Mouse (Mus musculus) c-Kit-negative CD71-positive TER-119-positive erythroid progenitor cells, embryonic 14.5 days (primary cell): ENCODE results near the gene Gm12394.
"Not testable (repeated sequence)": the region's sequence is repeated elsewhere in the genome, so short reads cannot be mapped to it uniquely, and the experiment has no call there.

ENCODE experiments used
- DNase-seq: peaks from one replicate; pipeline ENCODE4 v3.0.0-alpha.2; 2013; ENCODE audit warnings: low read depth, low spot score

The Gm12394 gene

DNA sequence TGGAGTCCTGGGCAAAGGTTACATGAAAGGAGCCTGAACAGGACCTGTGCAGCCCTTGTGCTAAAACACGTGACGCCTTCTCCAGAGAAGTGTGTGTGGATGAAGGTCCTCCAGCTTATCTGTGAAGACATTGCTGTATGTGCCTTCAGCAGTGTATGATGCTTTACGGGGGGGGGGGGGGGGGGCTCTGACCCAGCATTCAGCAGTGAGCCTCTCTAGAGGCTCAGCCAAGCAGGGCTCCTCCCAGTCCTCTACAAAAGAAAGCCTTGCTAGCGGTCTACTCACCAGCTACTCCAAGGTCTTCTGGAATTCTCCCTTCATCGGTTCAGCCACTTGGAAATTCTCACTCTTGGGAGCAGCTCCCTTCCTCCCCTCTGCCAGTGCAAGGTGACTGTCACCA lies 6.9 kb upstream of the Gm12394 start:
- DNase-seq: not testable (repeated sequence)

DNA sequence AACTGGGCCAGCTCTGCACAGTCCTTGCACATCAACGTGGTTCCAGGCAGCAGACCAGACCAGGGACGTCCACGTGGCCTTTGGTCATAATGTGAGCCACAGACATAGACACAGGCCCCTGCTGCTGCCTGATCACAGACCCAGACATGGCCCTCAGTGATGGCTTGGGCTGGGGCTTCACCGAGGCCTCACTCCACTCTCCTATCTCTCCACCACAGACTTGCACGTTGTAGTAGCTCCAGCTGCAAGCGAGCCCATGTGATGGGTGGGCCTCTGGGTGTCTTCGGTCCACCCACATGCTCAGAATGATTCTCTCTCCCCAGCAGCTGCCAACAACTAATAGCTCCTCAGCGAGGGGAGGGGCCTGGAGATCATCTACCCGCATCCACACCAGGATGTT lies 3.9 kb upstream of the Gm12394 start:
- not testable (repeated sequence) for DNase-seq

DNA sequence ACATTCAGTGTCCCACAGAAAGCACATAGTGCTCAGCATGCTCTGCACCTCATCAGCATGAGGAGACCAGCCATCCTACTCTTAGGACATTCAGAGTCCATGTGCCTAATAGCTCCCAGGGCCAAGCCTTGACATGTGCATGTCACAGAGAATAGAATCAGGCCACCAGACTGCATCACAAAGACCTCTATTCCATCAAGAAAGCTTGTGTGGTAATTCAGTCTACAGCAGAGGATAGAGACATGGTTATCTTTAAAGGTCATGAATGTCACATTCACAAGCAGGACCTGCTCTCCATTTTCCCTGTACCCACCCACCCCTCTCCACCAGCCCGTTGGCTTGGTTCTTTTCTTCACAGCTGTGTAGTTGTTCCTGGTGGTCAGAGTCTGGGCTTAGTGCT lies 2.8 kb downstream of the Gm12394 start, which contains the start of gene Fam205a1:
Fam205a1 (minus strand) TSS at position 101 of the 400 bp plus-strand sequence.
- not testable (repeated sequence) for DNase-seq

DNA sequence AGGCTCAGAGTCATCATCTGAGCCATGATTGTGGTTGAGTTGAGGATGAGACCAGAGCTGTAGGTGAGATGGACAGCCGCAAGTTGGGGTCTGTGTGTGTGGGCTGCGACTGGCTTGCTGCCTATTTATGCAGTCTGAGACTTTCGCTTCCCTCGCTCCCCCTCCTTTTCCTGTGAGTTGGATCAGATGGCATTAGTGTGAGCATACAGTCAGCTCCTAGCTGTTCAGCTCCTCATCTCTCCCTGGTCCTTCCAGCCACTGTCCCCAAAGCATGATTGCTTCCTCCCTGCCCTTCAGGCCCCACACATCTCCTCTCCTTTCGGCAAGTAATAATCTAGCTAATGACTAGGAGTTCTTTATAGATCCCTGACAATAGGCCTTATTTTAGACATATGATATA lies 82.7 kb downstream of the Gm12394 start, which contains the start of gene Ccl21a:
Ccl21a (minus strand) TSS at position 101 of the 400 bp plus-strand sequence.
- not testable (repeated sequence) for DNase-seq

DNA sequence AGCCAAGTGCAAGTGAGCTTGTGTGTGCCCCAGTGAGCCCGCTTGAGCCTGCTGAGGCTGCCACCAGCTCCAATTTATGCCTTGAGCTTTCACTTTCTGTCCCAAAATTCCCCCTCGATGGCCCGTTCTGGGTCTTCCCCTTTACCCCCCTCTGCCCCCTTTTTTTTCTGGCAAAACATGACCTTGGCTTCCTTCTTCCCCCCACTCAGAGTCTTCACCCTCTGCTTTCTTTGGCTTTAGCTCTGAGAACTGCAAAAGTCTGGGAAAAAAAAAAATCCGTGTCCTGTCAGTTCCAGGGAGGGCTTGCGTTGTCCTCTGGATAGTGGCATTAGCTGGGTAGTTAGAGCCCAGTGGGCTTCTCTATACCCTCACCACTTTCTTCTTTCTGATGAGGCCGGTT lies 100.1 kb downstream of the Gm12394 start, which contains the start of gene Ccl19:
Ccl19 (minus strand) TSS at position 101 of the 400 bp plus-strand sequence.
- not testable (repeated sequence) for DNase-seq

DNA sequence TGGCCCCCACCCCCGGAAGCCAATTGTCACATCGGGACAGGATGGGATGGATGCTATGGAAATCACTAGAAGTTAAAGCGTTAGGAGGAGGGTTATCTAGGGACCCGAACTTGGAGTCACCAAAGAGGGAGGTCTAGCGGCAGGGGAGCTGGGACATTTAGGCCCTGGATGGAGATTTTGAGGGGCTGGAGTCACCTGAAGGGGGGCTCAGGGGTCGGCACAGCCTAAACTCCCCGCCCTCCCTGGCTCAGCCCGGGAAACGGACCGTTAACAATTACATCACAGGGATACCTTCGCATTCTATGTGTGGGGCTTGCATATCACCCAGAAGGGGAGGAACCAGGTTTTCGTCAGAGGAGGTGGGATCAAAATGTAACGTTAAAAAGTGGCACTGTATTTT lies 121.3 kb downstream of the Gm12394 start, which contains the start of gene 4930578G10Rik:
4930578G10Rik (plus strand) TSS at position 301 of the 400 bp plus-strand sequence.
- DNase-seq: not testable (repeated sequence)
